Mouse (Mus musculus) gastrocnemius, postnatal 10 days (tissue): Measurements from ENCODE around the gene H2-DMb2. TPM values are rescaled to one million over a fixed set of nuclear protein-coding genes. Genes with fewer than 3 reads are reported as not detected.

Source experiments
- DNase-seq: peaks from one replicate; pipeline ENCODE4 v3.0.0; 2021; ENCODE audit warnings: mixed read lengths
- total RNA-seq, 2 experiments: library from RNA; stranded (reverse); gene quantifications; 2 replicates each; pipeline ENCODE4 v1.2.3; 2021

Gene H2-DMb2
- total RNA-seq, 2 experiments from 2014 or later = 0.25 to 0.61 TPM

- no peak for DNase-seq
These were observed 37.1 kb downstream of the H2-DMb2 start for GRCm38 (mm10) chr17:34179913-34180859.

- no peak for DNase-seq
These were observed 40.6 kb downstream of the H2-DMb2 start for GRCm38 (mm10) chr17:34183564-34184219.

DNA sequence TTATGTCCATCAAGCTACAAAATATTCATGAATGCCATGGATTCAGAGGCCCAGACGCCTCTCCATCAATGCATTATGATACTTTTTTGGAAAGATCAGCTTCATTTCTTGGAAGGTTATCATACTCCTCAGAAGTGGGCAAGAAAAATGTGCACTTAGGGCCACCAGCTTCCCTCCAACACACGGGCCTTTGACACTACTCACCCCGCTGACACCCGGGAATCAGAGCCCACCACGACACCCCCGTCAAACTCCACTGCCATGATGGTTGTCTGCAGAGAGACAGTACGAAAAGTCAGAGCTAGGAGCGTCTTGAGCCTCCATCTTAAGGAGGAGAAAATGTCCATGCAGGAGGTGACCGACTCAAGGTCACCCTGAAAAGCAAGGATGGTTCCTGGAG, 42.4 kb downstream of the H2-DMb2 start:
- no peak for DNase-seq

DNA sequence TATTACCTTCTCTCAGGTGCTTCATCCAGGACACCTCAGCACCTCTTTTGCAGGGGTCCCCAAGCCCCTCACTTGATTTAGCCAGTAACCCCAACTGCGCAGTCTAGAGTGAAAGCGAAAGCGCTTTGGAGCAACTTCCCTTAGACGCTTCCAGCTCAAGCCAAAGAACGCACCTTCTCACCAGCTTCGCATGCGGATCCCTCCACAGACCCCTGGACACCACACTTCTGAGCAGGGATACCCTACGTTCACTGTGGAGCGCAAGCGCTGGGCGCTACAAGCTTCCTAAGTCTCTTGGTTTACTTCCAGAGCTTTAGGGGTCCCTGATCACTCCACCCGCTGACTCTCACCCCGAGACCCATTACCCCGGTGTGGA, 43.8 kb downstream of the H2-DMb2 start:
- no peak for DNase-seq

- peak; percentile 97 for DNase-seq
These were observed 44.3 kb downstream of the H2-DMb2 start, which contains the start of the genes Tap1 and Psmb9 for GRCm38 (mm10) chr17:34187261-34187916. TSS of gene Tap1 (plus strand) at chr17:34187553. TSS of gene Psmb9 (minus strand) at chr17:34187764.

- DNase-seq = peak; percentile 48
These were observed 44.9 kb downstream of the H2-DMb2 start for GRCm38 (mm10) chr17:34188010-34188409.

- no peak for DNase-seq
These were observed 45.9 kb downstream of the H2-DMb2 start for GRCm38 (mm10) chr17:34188986-34189385.

GRCm38 (mm10) chr17:34192852-34193251, 49.7 kb downstream of the H2-DMb2 start:
- no peak for DNase-seq

DNA sequence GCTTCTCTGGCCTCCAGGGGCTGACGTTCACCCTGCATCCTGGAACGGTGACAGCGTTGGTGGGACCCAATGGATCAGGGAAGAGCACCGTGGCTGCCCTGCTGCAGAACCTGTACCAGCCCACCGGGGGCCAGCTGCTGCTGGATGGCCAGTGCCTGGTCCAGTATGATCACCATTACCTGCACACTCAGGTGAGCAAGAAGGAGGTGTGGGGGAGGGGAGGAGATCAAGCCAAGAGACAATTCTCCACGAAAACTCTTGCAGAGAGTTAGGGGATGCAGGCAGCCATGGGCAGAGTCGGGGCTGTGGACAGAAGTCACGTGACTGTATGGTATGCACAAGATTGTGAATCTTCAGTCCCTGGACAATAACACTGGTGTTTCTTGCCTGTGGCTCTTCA, 50.4 kb downstream of the H2-DMb2 start:
- DNase-seq = no peak

DNA sequence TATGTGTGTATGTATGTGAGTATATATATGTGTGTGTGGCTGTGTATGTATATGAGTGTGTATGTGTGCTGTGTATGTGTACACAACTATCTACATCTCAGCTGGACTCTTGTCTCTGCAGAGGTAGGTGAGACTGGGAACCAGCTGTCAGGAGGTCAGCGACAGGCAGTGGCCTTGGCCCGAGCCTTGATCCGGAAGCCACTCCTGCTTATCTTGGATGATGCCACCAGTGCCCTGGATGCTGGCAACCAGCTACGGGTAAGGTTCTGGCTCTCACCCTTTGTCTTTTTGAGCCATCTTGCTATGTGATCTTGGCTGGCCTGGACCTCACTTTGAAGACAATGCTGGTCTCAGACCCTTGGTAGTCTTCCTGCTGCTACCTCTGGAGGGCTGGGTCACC, 51.6 kb downstream of the H2-DMb2 start:
- no peak for DNase-seq

DNA sequence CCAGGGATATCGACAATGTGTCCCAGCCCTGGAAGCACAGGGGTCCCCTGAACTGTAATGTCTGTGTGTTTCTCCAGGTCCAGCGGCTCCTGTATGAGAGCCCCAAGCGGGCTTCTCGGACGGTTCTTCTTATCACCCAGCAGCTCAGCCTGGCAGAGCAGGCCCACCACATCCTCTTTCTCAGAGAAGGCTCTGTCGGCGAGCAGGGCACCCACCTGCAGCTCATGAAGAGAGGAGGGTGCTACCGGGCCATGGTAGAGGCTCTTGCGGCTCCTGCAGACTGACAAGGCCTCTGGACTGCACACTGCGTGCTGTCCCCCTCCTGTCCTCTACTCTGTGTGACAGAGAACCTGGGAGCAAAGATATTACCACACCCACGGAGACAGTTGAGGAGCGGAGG, 53.4 kb downstream of the H2-DMb2 start:
- no peak for DNase-seq

- DNase-seq = peak; percentile 87
These were observed 54.1 kb downstream of the H2-DMb2 start, which contains the start of gene Psmb8 for GRCm38 (mm10) chr17:34196941-34197894. TSS of gene Psmb8 (plus strand) at chr17:34197721.

DNA sequence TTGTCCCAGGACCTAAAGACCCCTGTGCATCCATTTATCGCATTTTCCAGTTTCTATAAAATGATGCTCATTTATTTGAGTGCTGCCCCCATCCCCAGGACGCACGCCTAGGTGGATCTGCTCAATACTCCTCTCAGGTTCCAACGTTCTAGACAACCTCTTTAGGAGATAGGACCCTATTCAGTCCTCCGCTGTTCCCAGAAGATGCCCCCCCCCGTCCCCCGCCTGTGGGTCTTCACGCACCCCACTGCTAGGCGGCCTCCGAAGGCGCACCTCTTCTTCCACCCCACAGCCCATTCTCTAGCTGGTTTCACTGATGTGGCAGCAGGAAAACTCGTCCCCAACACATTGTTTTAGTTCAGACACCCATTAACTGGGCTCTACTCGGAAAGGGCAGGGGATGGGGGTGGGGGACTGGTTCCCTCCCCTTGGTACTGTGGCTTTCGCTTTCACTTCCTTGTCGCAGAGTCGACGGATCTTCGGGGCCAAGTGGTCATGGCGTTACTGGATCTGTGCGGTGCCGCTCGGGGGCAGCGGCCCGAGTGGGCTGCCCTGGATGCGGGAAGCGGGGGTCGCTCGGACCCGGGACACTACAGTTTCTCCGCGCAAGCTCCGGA, 54.9 kb downstream of the H2-DMb2 start:
- DNase-seq = peak; percentile 26

GRCm38 (mm10) chr17:34198521-34198912, 55.4 kb downstream of the H2-DMb2 start:
- no peak for DNase-seq

DNA sequence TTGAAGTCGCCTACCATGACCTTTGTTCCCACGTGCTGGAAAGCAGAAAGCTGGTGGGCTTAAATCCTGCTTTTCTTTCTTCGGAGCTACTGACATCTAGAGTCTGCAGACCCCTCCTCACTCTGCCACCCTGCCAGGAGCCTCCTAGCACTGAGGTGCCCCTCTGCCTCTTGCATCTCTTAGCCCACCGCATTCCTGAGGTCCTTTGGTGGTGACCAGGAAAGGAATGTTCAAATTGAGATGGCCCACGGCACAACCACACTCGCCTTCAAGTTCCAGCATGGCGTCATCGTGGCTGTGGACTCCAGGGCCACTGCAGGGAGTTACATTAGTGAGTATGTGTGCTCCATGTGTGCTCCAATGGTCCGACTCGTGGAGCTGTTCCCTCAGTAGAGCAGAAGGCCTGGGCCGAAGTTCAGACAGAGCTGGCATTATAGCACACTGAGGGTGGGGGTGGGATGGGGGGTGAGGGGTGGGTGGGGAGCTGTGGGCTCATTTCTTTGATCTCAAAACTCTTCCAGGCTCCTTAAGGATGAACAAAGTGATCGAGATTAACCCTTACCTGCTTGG, 56.0 kb downstream of the H2-DMb2 start:
- DNase-seq = no peak

GRCm38 (mm10) chr17:34200047-34200446, 56.9 kb downstream of the H2-DMb2 start:
- DNase-seq = no peak

DNA sequence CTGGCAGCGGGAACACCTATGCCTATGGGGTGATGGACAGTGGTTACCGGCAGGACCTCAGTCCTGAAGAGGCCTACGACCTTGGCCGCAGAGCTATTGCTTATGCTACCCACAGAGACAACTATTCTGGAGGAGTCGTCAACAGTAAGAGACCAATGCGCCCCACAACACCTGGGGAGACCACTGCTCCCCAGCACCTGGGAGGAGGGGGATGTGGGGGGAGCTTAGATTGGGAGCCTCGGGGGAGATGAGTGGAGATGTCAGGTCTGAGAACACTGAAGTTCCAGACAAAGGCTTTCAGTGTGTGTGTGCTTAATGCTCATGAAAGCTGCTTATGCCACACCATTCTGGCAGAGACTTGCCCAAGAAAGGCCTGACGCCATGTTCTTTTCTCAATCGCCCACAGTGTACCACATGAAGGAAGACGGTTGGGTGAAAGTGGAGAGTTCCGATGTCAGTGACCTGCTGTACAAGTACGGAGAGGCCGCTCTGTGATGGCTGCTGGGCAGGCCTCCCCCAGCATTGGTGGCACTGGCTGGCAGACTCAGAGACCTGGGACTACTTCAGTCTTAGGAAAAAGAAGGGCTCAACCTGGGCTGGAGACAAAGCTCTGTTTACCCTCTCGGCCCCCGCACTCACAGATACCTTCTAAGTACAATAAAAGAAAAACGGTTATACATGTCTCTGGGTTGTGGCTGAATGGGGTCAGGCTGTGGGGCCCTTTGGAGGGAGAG, 57.8 kb downstream of the H2-DMb2 start:
- no peak for DNase-seq
